Mouse (Mus musculus) liver, embryonic 12.5 days (tissue): Measurements from ENCODE around the gene Ptpn1. TPM values are rescaled to one million over a fixed set of nuclear protein-coding genes. Genes with fewer than 3 reads are reported as not detected.

ENCODE experiments used
- ATAC-seq: fragments of 200-750 bp; cut with Nextera tagmentation; 2 replicates; pipeline ENCODE4 v1.8.0; 2017; ENCODE audit warnings: moderate number of reproducible peaks, mild to moderate bottlenecking, moderate library complexity
- H3K27ac ChIP-seq: fragments of 300-500 bp; sonication (generic); 2 replicates; pipeline ENCODE4 v1.5.1; 2016; ENCODE audit warnings: mild to moderate bottlenecking
- H3K27me3 ChIP-seq: fragments of 300-500 bp; sonication (generic); replicated peaks from 2 replicates; pipeline ENCODE4 v1.6.1; 2016; ENCODE audit warnings: mild to moderate bottlenecking, moderate library complexity
- H3K36me3 ChIP-seq: fragments of 300-500 bp; sonication (generic); 2 replicates; pipeline ENCODE4 v1.6.1; 2016; ENCODE audit warnings: mild to moderate bottlenecking, moderate library complexity
- H3K4me1 ChIP-seq: fragments of 300-500 bp; sonication (generic); 2 replicates; pipeline ENCODE4 v1.6.1; 2016
- H3K4me2 ChIP-seq: fragments of 300-500 bp; sonication (generic); 2 replicates; pipeline ENCODE4 v1.6.1; 2016; ENCODE audit warnings: mild to moderate bottlenecking, moderate library complexity
- H3K4me3 ChIP-seq: fragments of 300-500 bp; sonication (generic); 2 replicates; pipeline ENCODE4 v1.5.1; 2016; ENCODE audit warnings: mild to moderate bottlenecking, moderate library complexity
- H3K9ac ChIP-seq: fragments of 300-500 bp; sonication (generic); 2 replicates; pipeline ENCODE4 v1.6.1; 2016; ENCODE audit warnings: mild to moderate bottlenecking, moderate library complexity
- H3K9me3 ChIP-seq: fragments of 300-500 bp; sonication (generic); replicated peaks from 2 replicates; pipeline ENCODE4 v1.6.1; 2016; ENCODE audit warnings: mild to moderate bottlenecking, moderate library complexity
- WGBS: fragments of 180-500 bp; shearing (Covaris S2); methylation state at CpG from one replicate; pipeline ENCODE4 v1.1.7; 2016; ENCODE audit not compliant: insufficient replicate concordance; 5-methylcytosine and 5-hydroxymethylcytosine counted together
- polyA plus RNA-seq: library from polyadenylated mRNA; unstranded; fragments of >200 nt; fragmentation: Nextera tagmentation; extraction: Ambion mirVana; gene quantifications from 2 replicates; pipeline ENCODE4 v1.2.1, GENCODE M21; 2016

Ptpn1 gene
- 38.4 and 39.2 TPM in 2 replicates for polyA plus RNA-seq

DNA sequence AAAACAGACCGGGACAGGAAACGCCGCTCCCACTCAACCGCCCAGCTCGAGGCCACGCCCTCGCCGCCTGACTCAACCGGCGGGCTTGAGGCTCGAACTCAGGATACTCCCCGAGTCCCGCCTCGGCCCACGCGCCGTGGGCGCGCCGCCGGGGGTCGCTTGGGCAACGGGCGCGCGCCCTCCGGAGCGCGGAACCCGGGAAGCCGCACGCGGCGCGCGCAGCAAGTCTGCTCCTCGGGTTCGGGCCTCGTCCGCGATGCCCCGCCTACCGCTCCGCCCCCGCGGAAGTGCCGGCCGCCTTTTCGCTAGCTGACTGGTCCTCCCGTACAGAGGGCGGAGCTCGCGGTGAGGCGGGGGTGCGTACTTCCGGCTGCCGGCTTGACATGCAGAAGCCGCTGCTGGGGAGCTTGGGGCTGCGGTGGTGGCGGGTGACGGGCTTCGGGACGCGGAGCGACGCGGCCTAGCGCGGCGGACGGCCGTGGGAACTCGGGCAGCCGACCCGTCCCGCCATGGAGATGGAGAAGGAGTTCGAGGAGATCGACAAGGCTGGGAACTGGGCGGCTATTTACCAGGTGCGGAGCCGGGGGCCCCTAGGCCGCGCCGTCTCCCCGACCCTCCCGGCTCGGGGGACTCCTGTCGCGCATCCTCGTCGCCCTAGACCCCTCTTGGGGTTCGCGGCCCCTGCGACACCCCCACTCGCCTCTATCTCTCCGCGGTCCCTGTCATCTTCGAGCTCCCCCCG, at the start of gene Ptpn1:
Gene Ptpn1 (plus strand): TSS at position 73 of the 742 bp plus-strand sequence.
- Histone ChIP-seq H3K4me1 (peaks cover 63% of the 10 kb centered on the region), H3K9me3 (no peaks in the 10 kb centered on the region), H3K27ac (peak within 1 kb of the TSS; percentile 83), H3K9ac (peak within 1 kb of the TSS; percentile 92), H3K36me3 (peaks cover 5% of the 10 kb centered on the region), H3K4me2 (peak within 1 kb of the TSS; percentile 94), H3K4me3 (peak within 1 kb of the TSS; percentile 91), H3K27me3 (no peaks in the 10 kb centered on the region)
- peak; percentile 95 for ATAC-seq
- under 1% methylated on average over 83 of the region's 99 CpGs for WGBS

GRCm38 (mm10) chr2:167886485-167886884, 45.4 kb upstream of the Ptpn1 start:
- no peak overlapping the region for H3K27ac ChIP-seq

DNA sequence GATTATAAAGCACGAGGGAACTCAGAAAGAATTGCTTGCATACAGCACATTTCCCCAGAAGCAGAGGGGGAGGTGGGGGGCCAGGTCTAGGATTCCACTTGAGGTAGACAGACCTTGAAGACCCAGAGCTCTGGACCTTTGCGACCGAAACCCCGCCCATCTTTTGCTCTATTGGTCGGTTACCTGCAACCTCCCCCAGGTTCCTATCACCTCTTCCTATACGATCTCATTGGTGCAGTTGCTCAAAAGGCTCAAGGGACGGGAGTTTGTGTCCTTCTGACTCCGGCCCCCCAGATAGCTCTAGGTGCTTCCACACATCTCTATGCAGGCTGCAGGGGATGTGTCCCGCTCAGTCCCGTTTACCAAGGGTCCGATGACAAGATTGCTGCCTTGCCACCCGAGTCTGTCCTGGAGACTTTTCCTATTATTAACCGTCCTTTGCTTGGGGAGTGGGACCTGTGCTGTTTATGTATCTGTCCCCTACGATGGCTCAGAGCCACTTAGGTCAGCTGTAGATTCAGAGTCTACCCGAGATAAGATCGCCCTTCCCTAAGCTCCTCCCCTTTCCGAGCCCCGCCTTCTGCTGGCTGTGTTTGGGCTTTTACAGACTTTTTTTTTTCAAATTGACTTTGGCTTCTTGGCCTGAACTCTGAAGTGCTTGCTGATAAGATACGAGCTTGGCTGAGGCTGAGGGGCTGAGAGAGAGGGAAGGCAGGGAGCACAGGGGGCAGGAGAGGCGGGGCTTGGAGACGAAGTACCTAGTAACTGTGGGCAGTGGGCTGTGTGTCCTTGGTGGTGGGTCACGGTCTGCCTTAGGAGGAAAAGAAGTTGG, 44.1 kb upstream of the Ptpn1 start:
- no peaks in the 10 kb centered on the region for H3K9me3 ChIP-seq
- 5% methylated on average over 22 of the region's 22 CpGs for WGBS
- peak overlapping the region; percentile 30; the same call in 1 of the 2 replicates for H3K9ac ChIP-seq
- peak; percentile 42 for ATAC-seq
- no peaks in the 10 kb centered on the region for H3K36me3 ChIP-seq
- no peaks in the 10 kb centered on the region for H3K27me3 ChIP-seq
- peak overlapping the region; percentile 57; the same call in 1 of the 2 replicates for H3K27ac ChIP-seq
- peaks cover 28% of the 10 kb centered on the region for H3K4me1 ChIP-seq
- H3K4me3 ChIP-seq = peak overlapping the region; percentile 33
- peak overlapping the region; percentile 64 for H3K4me2 ChIP-seq

More at GRCm38 (mm10) chr2:167886485-167886884, 45.4 kb upstream of the Ptpn1 start:
- Histone ChIP-seq H3K9me3 (no peaks in the 10 kb centered on the region), H3K4me1 (peaks cover 23% of the 10 kb centered on the region), H3K4me2 (no peak overlapping the region), H3K36me3 (no peaks in the 10 kb centered on the region), H3K4me3 (no peak overlapping the region), H3K9ac (no peak overlapping the region), H3K27me3 (no peaks in the 10 kb centered on the region)
- WGBS = 40% methylated on average over 7 of the region's 7 CpGs
- ATAC-seq = no peak

DNA sequence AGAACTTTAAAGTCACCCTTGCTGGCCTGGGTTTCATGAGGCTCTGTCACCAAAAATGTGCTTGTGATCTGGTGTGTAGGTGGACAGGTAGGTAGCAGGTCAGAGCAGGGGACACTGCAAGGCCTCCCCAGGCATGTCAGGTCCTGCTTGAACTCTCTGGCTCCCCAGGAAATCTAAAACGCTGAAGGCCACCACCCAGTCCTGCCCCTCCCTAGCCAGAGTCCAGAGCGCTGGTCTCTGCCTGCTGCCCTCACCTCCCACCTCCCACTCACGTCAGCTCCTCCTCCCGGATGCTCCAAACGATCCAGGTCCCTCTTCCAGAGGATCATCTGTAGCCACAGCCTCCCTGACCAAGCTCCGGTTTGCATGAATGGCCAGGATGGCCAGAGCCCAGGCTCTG, 43.0 kb upstream of the Ptpn1 start:
- peaks cover 2% of the 10 kb centered on the region for H3K27me3 ChIP-seq
- H3K4me3 ChIP-seq = no peak overlapping the region
- no peak for ATAC-seq
- peaks cover 28% of the 10 kb centered on the region for H3K4me1 ChIP-seq
- H3K36me3 ChIP-seq = no peaks in the 10 kb centered on the region
- H3K4me2 ChIP-seq = no peak overlapping the region
- H3K27ac ChIP-seq = 0 out of 2 replicates have a peak overlapping the region, but pooled peaks have one; percentile 57
- 48% methylated on average over 6 of the region's 6 CpGs for WGBS
- H3K9ac ChIP-seq = no peak overlapping the region
- H3K9me3 ChIP-seq = no peaks in the 10 kb centered on the region

- no peaks in the 10 kb centered on the region for H3K9me3 ChIP-seq
- H3K4me3 ChIP-seq = no peak overlapping the region
- H3K4me2 ChIP-seq = no peak overlapping the region
- no peak for ATAC-seq
- no peak overlapping the region for H3K9ac ChIP-seq
- no peaks in the 10 kb centered on the region for H3K36me3 ChIP-seq
- H3K27ac ChIP-seq = no peak overlapping the region
- H3K4me1 ChIP-seq = peaks cover 28% of the 10 kb centered on the region
- H3K27me3 ChIP-seq = peaks cover 11% of the 10 kb centered on the region
- 46% methylated on average over 4 of the region's 4 CpGs for WGBS
Measured at GRCm38 (mm10) chr2:167889886-167890285, 42.0 kb upstream of the Ptpn1 start.

DNA sequence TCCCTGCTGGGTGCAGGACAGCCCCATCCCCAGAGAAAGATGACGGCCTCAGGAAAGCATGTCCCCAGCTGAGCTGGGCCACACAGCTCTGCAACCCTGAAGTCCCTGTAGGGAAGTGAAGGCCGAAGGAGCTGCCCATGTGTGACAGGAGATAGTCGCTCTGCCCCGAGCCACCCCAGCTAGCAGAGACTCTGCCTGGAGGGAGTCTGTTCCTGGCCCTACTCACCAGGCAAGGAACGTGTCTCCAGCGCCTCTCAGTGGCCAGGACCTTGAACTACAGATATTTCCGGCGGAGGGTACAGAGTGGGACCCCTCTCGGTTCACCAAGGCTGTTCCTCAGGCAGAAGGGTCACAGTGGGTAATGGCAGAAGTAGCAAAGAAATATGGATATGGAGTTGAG, 39.9 kb upstream of the Ptpn1 start:
- H3K4me3 ChIP-seq = no peak overlapping the region
- H3K4me1 ChIP-seq = peaks cover 28% of the 10 kb centered on the region
- ATAC-seq = peak; percentile 46; the same call in 1 of the 2 replicates
- H3K9ac ChIP-seq = no peak overlapping the region
- H3K4me2 ChIP-seq = no peak overlapping the region
- peaks cover 23% of the 10 kb centered on the region for H3K27me3 ChIP-seq
- no peak overlapping the region for H3K27ac ChIP-seq
- no peaks in the 10 kb centered on the region for H3K36me3 ChIP-seq
- 5% methylated on average over 9 of the region's 9 CpGs for WGBS
- no peaks in the 10 kb centered on the region for H3K9me3 ChIP-seq

GRCm38 (mm10) chr2:167893680-167894079, 38.2 kb upstream of the Ptpn1 start:
- Histone ChIP-seq H3K4me3 (no peak overlapping the region), H3K4me2 (no peak overlapping the region), H3K27me3 (peaks cover 23% of the 10 kb centered on the region), H3K27ac (no peak overlapping the region), H3K36me3 (no peaks in the 10 kb centered on the region), H3K9me3 (no peaks in the 10 kb centered on the region), H3K4me1 (peaks cover 12% of the 10 kb centered on the region), H3K9ac (no peak overlapping the region)
- no peak for ATAC-seq
- WGBS = 62% methylated on average over 10 of the region's 10 CpGs

DNA sequence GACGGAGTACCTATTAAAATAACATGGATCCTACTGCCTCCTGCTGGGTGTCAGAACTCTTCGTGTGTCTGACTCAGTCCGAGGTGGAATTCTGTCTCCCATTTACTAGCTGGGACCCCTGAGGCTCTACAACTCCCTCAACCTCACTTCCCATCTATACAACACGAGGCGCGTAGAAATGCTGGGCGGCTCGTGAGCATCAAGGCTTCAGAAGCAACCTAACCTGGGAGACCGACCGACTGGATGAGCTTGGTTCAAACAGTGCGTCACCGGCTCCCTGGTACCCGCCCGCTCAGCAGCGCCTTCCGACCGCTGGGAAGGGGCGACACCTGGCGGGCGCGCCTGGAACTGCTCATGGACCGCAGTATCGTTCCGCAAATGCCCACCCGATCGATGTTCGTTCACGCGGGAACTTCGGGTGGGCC, 36.9 kb upstream of the Ptpn1 start:
- Histone ChIP-seq H3K9ac (no peak overlapping the region), H3K4me3 (no peak overlapping the region), H3K27me3 (peaks cover 27% of the 10 kb centered on the region), H3K36me3 (no peaks in the 10 kb centered on the region), H3K9me3 (no peaks in the 10 kb centered on the region), H3K4me2 (peak overlapping the region; percentile 44), H3K4me1 (peaks cover 5% of the 10 kb centered on the region; the same call in 1 of the 2 replicates), H3K27ac (no peak overlapping the region)
- WGBS = 2% methylated on average over 30 of the region's 30 CpGs
- ATAC-seq = 0 out of 2 replicates have a peak, but pooled peaks have one; percentile 42

- Histone ChIP-seq H3K4me1 (no peaks in the 10 kb centered on the region), H3K4me3 (no peak overlapping the region), H3K4me2 (no peak overlapping the region), H3K9ac (no peak overlapping the region), H3K27ac (no peak overlapping the region), H3K9me3 (no peaks in the 10 kb centered on the region), H3K36me3 (no peaks in the 10 kb centered on the region), H3K27me3 (peaks cover 46% of the 10 kb centered on the region)
- no peak for ATAC-seq
- 73% methylated on average over 8 of the region's 8 CpGs for WGBS
Measured at GRCm38 (mm10) chr2:167897896-167898295, 34.0 kb upstream of the Ptpn1 start.

GRCm38 (mm10) chr2:167899989-167900421, 31.9 kb upstream of the Ptpn1 start:
- ATAC-seq = no peak
- no peak overlapping the region for H3K27ac ChIP-seq
- no peaks in the 10 kb centered on the region for H3K4me1 ChIP-seq
- peaks cover 39% of the 10 kb centered on the region for H3K27me3 ChIP-seq
- WGBS = 52% methylated on average over 16 of the region's 16 CpGs
- no peaks in the 10 kb centered on the region for H3K36me3 ChIP-seq
- H3K9me3 ChIP-seq = no peaks in the 10 kb centered on the region
- no peak overlapping the region for H3K4me3 ChIP-seq
- H3K4me2 ChIP-seq = no peak overlapping the region
- H3K9ac ChIP-seq = no peak overlapping the region

GRCm38 (mm10) chr2:167902116-167902703, 29.6 kb upstream of the Ptpn1 start:
- Histone ChIP-seq H3K4me1 (no peaks in the 10 kb centered on the region), H3K27ac (no peak overlapping the region), H3K36me3 (no peaks in the 10 kb centered on the region), H3K4me3 (no peak overlapping the region), H3K9me3 (no peaks in the 10 kb centered on the region), H3K9ac (no peak overlapping the region), H3K27me3 (peaks cover 42% of the 10 kb centered on the region), H3K4me2 (no peak overlapping the region)
- WGBS = 51% methylated on average over 9 of the region's 9 CpGs
- no peak for ATAC-seq
